Mouse (Mus musculus): ENCODE data around the gene Etnk2. TPM values are rescaled to one million over a fixed set of nuclear protein-coding genes. Genes with fewer than 3 reads are reported as not detected.

The Etnk2 gene
- 2.3 TPM for polyA plus RNA-seq (2014; fragmentation: Illumina TruSeq; extraction: RNeasy Lipid Tissue Mini Kit (QIAGEN cat#74804); ENCODE audit: low read depth, low replicate concordance)

GRCm38 (mm10) chr1:133363276-133364021, at the start of gene Etnk2:
Gene Etnk2, plus strand, starts transcription at chr1:133363572.

DNA sequence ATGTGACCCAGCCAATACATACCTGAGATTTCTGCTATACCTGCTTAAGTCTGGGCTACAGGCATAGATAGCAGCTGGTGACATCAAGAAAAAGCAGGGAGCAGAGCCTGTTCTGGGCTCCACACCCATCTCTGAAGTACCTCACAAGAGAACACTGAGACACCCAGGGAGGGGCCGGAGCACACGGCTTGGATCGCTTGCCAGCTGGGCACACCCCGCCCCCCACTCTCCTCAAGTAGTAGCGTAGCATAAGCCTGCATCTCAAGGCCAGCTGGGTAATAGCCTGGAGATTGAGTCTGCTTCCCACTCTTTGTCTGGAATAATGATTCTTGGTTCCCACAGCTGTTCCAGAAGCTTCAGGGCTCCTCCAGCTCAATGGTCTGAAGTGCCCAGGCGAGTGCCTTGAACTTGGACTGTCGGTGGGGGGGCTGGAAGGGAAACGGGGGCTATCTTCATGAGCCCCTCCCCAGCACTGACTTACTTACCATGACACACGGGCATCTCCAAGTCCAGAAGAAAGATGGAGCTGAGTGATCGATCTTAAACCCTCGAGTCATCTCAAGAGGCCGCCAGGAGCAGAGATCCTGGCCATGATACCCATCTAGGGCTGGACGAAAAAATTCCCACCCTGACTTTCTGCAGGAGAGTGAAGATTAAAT, 42.0 kb upstream of the Etnk2 start, which contains the start of gene Kiss1:
Gene Kiss1 (plus strand): TSS at position 609 of the 659 bp plus-strand sequence.

GRCm38 (mm10) chr1:133350210-133350609, 13.2 kb upstream of the Etnk2 start, which contains the start of gene Ren1:
Gene Ren1, plus strand, starts transcription at chr1:133350510.

GRCm38 (mm10) chr1:133423543-133424480, 60.4 kb downstream of the Etnk2 start, which contains the start of gene Sox13:
Gene Sox13, minus strand, starts transcription at chr1:133424377.

Other genes with a start within 250 kb of the Etnk2 start
- 101 TPM for gene Ppp1r15b, start 232.4 kb upstream of the Etnk2 start, polyA plus RNA-seq (2014; fragmentation: Illumina TruSeq; extraction: RNeasy Lipid Tissue Mini Kit (QIAGEN cat#74804); ENCODE audit: low read depth, low replicate concordance)
- 4.1 TPM for gene Plekha6, start 199.4 kb upstream of the Etnk2 start, polyA plus RNA-seq (2014; fragmentation: Illumina TruSeq; extraction: RNeasy Lipid Tissue Mini Kit (QIAGEN cat#74804); ENCODE audit: low read depth, low replicate concordance)
- not detected for gene Golt1a, start 53.8 kb upstream of the Etnk2 start, polyA plus RNA-seq (2014; fragmentation: Illumina TruSeq; extraction: RNeasy Lipid Tissue Mini Kit (QIAGEN cat#74804); ENCODE audit: low read depth, low replicate concordance)
- gene Kiss1, start 41.7 kb upstream of the Etnk2 start, polyA plus RNA-seq (2014; fragmentation: Illumina TruSeq; extraction: RNeasy Lipid Tissue Mini Kit (QIAGEN cat#74804); ENCODE audit: low read depth, low replicate concordance): not detected
- gene Ren1, start 13.1 kb upstream of the Etnk2 start, polyA plus RNA-seq (2014; fragmentation: Illumina TruSeq; extraction: RNeasy Lipid Tissue Mini Kit (QIAGEN cat#74804); ENCODE audit: low read depth, low replicate concordance): not detected
- 0.64 TPM for gene Sox13, start 60.8 kb downstream of the Etnk2 start, polyA plus RNA-seq (2014; fragmentation: Illumina TruSeq; extraction: RNeasy Lipid Tissue Mini Kit (QIAGEN cat#74804); ENCODE audit: low read depth, low replicate concordance)
- 364 TPM for gene Snrpe, start 246.7 kb downstream of the Etnk2 start, polyA plus RNA-seq (2014; fragmentation: Illumina TruSeq; extraction: RNeasy Lipid Tissue Mini Kit (QIAGEN cat#74804); ENCODE audit: low read depth, low replicate concordance)